Comparison of ENCODE assay signal across 28 mouse cellular contexts in the genomic region with DNA sequence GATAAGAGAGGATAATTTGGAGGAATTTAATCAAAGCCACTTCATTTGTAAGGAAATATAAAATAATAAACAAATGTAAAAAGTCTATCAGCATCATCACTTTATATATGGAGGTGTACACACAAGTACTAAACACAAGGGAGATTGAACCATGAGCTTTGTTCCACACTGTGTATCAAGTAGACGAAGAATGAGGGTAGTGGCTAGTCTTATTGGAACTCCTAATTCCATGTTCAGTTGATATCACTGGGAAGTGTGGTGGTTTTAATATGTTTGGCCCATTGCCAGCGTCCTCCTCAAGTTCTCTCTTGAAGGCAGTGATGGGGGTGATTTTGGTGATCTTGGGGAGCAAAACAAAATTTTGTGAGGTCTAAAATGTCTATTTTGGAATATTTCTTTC.
DNase-seq lines count a peak whose midpoint lies in the region; ATAC-seq and TF ChIP-seq lines count a peak whose summit lies in the region.
"Had no signal": no experiment of that assay in that cellular context is flagged by ENCODE, and none has a peak within 500 bp of the region (broad histone marks: within the 10 kb centered on the region; RNA-seq: fewer than 3 reads in every experiment).

No protein-coding gene starts in this region.

- H3K4me3 ChIP-seq in lung, embryonic 14.5 days (ENCODE audit: low read depth, low read length) = no peak overlapping the region
- H3K4me3 ChIP-seq in midbrain, embryonic 12.5 days = no peak overlapping the region
- H3K4me3 ChIP-seq in midbrain, embryonic 13.5 days (replicated peaks) = no peak overlapping the region
- H3K4me3 ChIP-seq: embryonic facial prominence, embryonic 12.5 days; embryonic facial prominence, embryonic 15.5 days; forebrain, embryonic 13.5 days; heart, embryonic 12.5 days; heart, embryonic 15.5 days; hindbrain, embryonic 10.5 days; hindbrain, embryonic 13.5 days; intestine, embryonic 15.5 days had no signal

- no peaks in the 10 kb centered on the region for H3K36me3 ChIP-seq in lung, embryonic 14.5 days (ENCODE audit: insufficient read depth)
- no peaks in the 10 kb centered on the region for H3K36me3 ChIP-seq in midbrain, embryonic 12.5 days
- no peaks in the 10 kb centered on the region for H3K36me3 ChIP-seq in midbrain, embryonic 13.5 days
- H3K36me3 ChIP-seq: embryonic facial prominence, embryonic 12.5 days; embryonic facial prominence, embryonic 15.5 days; G1E; heart, embryonic 12.5 days; heart, embryonic 15.5 days; hindbrain, embryonic 10.5 days; hindbrain, embryonic 13.5 days; intestine, embryonic 15.5 days had no signal

- no peak overlapping the region for H3K9ac ChIP-seq in lung, embryonic 14.5 days
- no peak overlapping the region for H3K9ac ChIP-seq in midbrain, embryonic 12.5 days (replicated peaks)
- no peak overlapping the region for H3K9ac ChIP-seq in midbrain, embryonic 13.5 days (replicated peaks)
- H3K9ac ChIP-seq: embryonic facial prominence, embryonic 12.5 days; embryonic facial prominence, embryonic 15.5 days; forebrain, embryonic 13.5 days; heart, embryonic 12.5 days; heart, embryonic 15.5 days; hindbrain, embryonic 13.5 days; intestine, embryonic 15.5 days had no signal

- no peak for TF ChIP-seq CTCF in lung, embryonic 14.5 days (IDR thresholded peaks at IDR 0.05; ENCODE audit: low read depth)

- H3K4me2 ChIP-seq in lung, embryonic 14.5 days = no peak overlapping the region
- H3K4me2 ChIP-seq in midbrain, embryonic 12.5 days (replicated peaks) = no peak overlapping the region
- no peak overlapping the region for H3K4me2 ChIP-seq in midbrain, embryonic 13.5 days (replicated peaks)
- H3K4me2 ChIP-seq: embryonic facial prominence, embryonic 12.5 days; embryonic facial prominence, embryonic 15.5 days; forebrain, embryonic 13.5 days; heart, embryonic 12.5 days; heart, embryonic 15.5 days; hindbrain, embryonic 13.5 days; intestine, embryonic 15.5 days had no signal

- WGBS in lung, embryonic 14.5 days = 47% methylated on average over 2 of the region's 2 CpGs
- 21% methylated on average over 2 of the region's 2 CpGs for WGBS in midbrain, embryonic 12.5 days
- 29% methylated on average over 2 of the region's 2 CpGs for WGBS in midbrain, embryonic 13.5 days

- H3K9me3 ChIP-seq in lung, embryonic 14.5 days (ENCODE audit: low read depth, low read length) = no peaks in the 10 kb centered on the region
- no peaks in the 10 kb centered on the region for H3K9me3 ChIP-seq in midbrain, embryonic 12.5 days
- H3K9me3 ChIP-seq in midbrain, embryonic 13.5 days = no peaks in the 10 kb centered on the region
- H3K9me3 ChIP-seq: embryonic facial prominence, embryonic 12.5 days; embryonic facial prominence, embryonic 15.5 days; forebrain, embryonic 13.5 days; G1E; heart, embryonic 12.5 days; heart, embryonic 15.5 days; hindbrain, embryonic 10.5 days; hindbrain, embryonic 13.5 days; intestine, embryonic 15.5 days had no signal

- H3K27ac ChIP-seq in lung, embryonic 14.5 days (ENCODE audit: low read depth) = no peak overlapping the region
- H3K27ac ChIP-seq in midbrain, embryonic 12.5 days (replicated peaks) = no peak overlapping the region
- H3K27ac ChIP-seq in midbrain, embryonic 13.5 days = no peak overlapping the region
- H3K27ac ChIP-seq: embryonic facial prominence, embryonic 12.5 days; embryonic facial prominence, embryonic 15.5 days; forebrain, embryonic 13.5 days; heart, embryonic 15.5 days; hindbrain, embryonic 10.5 days; hindbrain, embryonic 13.5 days; intestine, embryonic 15.5 days had no signal

- ATAC-seq in lung, embryonic 14.5 days (ENCODE audit: insufficient read depth) = no peak
- peak; percentile 20; the same call in 1 of the 2 replicates for ATAC-seq in midbrain, embryonic 12.5 days (ENCODE audit: low FRiP score, low read depth)
- no peak for ATAC-seq in midbrain, embryonic 13.5 days
- ATAC-seq: forebrain, embryonic 13.5 days; hindbrain, embryonic 16.5 days; intestine, embryonic 15.5 days; Patski had no signal

- DNase-seq in embryo, embryonic 10.5 days (ENCODE audit: low spot score) = peak; percentile 2
- no peak for DNase-seq in embryo, embryonic 11 days
- peak; percentile 5 for DNase-seq in lung, embryonic 14.5 days
- DNase-seq in lung, postnatal 36 days = no peak
- DNase-seq: adrenal gland, postnatal 10 days; adrenal gland, postnatal 36 days; B cell, adult 2 months; cerebellum, adult 18-20 months; cerebellum, adult 9-10 months; cerebellum, postnatal 25 days; gastrocnemius, postnatal 25 days; heart, adult 18-20 months; heart, postnatal 10 days; heart, postnatal 36 days had no signal

- no peaks in the 10 kb centered on the region for H3K27me3 ChIP-seq in lung, embryonic 14.5 days (ENCODE audit: insufficient read depth, low read length)
- H3K27me3 ChIP-seq in midbrain, embryonic 12.5 days = no peaks in the 10 kb centered on the region
- H3K27me3 ChIP-seq in midbrain, embryonic 13.5 days = no peaks in the 10 kb centered on the region
- H3K27me3 ChIP-seq: CH12.LX; embryonic facial prominence, embryonic 12.5 days; embryonic facial prominence, embryonic 15.5 days; forebrain, embryonic 13.5 days; heart, embryonic 12.5 days; heart, embryonic 15.5 days; hindbrain, embryonic 13.5 days; intestine, embryonic 15.5 days; Patski had no signal

- H3K4me1 ChIP-seq in lung, embryonic 14.5 days (ENCODE audit: insufficient read depth) = no peaks in the 10 kb centered on the region
- no peaks in the 10 kb centered on the region for H3K4me1 ChIP-seq in midbrain, embryonic 12.5 days
- H3K4me1 ChIP-seq in midbrain, embryonic 13.5 days (replicated peaks) = 0 out of 2 replicates have a peak, but pooled peaks cover 7% of the 10 kb centered on the region
- H3K4me1 ChIP-seq: embryonic facial prominence, embryonic 12.5 days; embryonic facial prominence, embryonic 15.5 days; forebrain, embryonic 13.5 days; heart, embryonic 12.5 days; heart, embryonic 15.5 days; hindbrain, embryonic 13.5 days; intestine, embryonic 15.5 days had no signal

Comparison
In these comparisons a context has a peak if more than half of its experiments do, and no peak if none do; other contexts are left out.
1. DNase-seq: peak in embryo, embryonic 10.5 days (single experiment) and lung, embryonic 14.5 days (single experiment); none in embryo, embryonic 11 days (single experiment) and lung, postnatal 36 days (single experiment).